Mouse (Mus musculus) kidney, adult 2 months (tissue): Measurements from ENCODE around the gene Stard3nl. TPM values are rescaled to one million over a fixed set of nuclear protein-coding genes. Genes with fewer than 3 reads are reported as not detected.

Experiments
- DNase-seq: peaks from one replicate; pipeline ENCODE4 v3.0.0; 2021
- H3K27ac ChIP-seq: fragments of 200-500 bp; 2 replicates; pipeline ENCODE4 v1.5.1; 2012; ENCODE audit warnings: low read depth, low read length, control low read depth, inconsistent platforms; ENCODE audit not compliant: insufficient read depth
- H3K27me3 ChIP-seq: fragments of 200-500 bp; replicated peaks from 2 replicates; pipeline ENCODE4 v1.6.1; 2012; ENCODE audit warnings: mild to moderate bottlenecking, moderate library complexity, low read length, inconsistent platforms; ENCODE audit not compliant: control insufficient read depth, insufficient read depth
- H3K36me3 ChIP-seq: fragments of 200-500 bp; 2 replicates; pipeline ENCODE4 v1.6.1; 2012; ENCODE audit warnings: mild to moderate bottlenecking, moderate library complexity, low read length, inconsistent platforms; ENCODE audit not compliant: control insufficient read depth, insufficient read depth
- H3K4me1 ChIP-seq: fragments of 200-500 bp; 2 replicates; pipeline ENCODE4 v1.6.1; 2011; ENCODE audit warnings: low read length; ENCODE audit not compliant: control insufficient read depth, insufficient read depth
- H3K4me3 ChIP-seq: fragments of 200-500 bp; 2 replicates; pipeline ENCODE4 v1.5.1; 2011; ENCODE audit warnings: mild to moderate bottlenecking, low read depth, low read length, control low read depth; ENCODE audit not compliant: insufficient read depth
- CTCF ChIP-seq: fragments of 200-500 bp; conservative IDR thresholded peaks from 2 replicates; pipeline ENCODE4 v1.5.1; 2011; ENCODE audit warnings: low read depth, mild to moderate bottlenecking, control low read depth, low read length, moderate library complexity, mixed read lengths; ENCODE audit not compliant: insufficient read depth, insufficient read length
- POLR2A ChIP-seq: fragments of 200-500 bp; IDR thresholded peaks from one replicate; pipeline ENCODE4 v1.6.1; 2011; ENCODE audit warnings: low read depth, low read length, control low read depth
- WGBS: fragments of 180-500 bp; shearing (Covaris S2); methylation state at CpG from one replicate; pipeline ENCODE4 v1.1.7; 2018; 5-methylcytosine and 5-hydroxymethylcytosine counted together
- polyA plus RNA-seq: library from polyadenylated mRNA; depleted of rRNA; stranded (reverse); fragments of >200 nt; gene quantifications from 2 replicates; pipeline ENCODE4 v1.2.3, GENCODE M21; 2012; rRNA removed

Gene Stard3nl
- polyA plus RNA-seq: 21.8 and 30.3 TPM in 2 replicates

DNA sequence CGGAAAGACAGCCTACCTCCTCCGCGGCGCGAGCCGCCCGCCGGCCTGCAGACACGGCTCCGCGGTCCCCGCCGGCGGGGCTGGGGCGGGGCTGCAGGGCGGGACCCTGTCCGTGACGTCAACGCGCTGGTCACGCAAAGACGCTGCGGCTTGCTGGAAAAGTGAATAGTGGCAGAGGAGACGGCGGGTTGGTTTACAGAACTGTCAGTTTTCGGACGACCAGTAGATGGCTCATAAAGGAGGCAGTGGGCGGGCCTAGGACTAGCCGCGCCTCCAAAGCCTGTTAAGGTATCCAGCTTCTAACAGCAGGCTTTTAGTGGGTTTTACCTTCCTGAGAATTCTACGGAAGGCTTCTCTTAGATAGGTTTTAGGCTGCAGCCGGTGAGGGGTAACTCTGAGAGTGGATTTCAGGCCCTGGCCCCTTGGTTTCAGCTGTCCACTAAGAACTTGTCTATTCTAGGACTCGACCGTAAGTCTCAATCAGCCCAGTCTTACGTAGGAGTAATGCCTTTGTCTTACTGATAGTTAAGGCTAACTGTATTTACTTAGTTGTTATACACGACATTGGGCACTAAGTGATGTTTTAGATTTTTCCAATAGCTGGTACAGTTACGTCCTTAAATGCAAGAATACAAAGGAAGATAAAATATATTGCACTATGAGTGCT lies at the start of gene Stard3nl:
Stard3nl (minus strand) TSS at position 108 of the 667 bp plus-strand sequence.
- WGBS: 1% methylated on average over 37 of the region's 37 CpGs
- DNase-seq: peak; percentile 100
- Histone ChIP-seq H3K36me3 (no peaks in the 10 kb centered on the region), H3K4me1 (peaks cover 4% of the 10 kb centered on the region), H3K27ac (peak within 1 kb of the TSS; percentile 82), H3K4me3 (peak within 1 kb of the TSS; percentile 99), H3K27me3 (no peaks in the 10 kb centered on the region)
- TF ChIP-seq CTCF: no peak

DNA sequence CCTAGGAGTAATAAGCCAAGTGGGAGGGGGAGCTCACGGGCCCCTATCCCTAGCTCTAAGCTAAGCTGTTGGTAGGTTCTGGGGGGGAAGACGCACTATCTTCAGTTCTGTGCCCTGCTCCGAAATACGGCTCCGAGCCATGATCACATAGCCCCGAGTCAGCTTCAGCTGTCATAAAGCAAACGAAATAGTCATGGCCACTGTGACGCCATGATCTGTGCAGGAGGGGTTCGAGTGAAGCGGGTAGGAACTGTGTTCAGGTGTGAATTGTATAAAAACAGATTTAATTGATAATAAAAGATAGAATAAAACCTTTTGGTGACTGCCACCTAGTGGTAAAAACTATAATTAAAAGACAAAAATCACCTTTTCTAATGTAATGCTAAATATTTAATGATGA lies 42.4 kb upstream of the Stard3nl start:
- Histone ChIP-seq H3K27ac (no peak overlapping the region), H3K27me3 (no peaks in the 10 kb centered on the region), H3K4me3 (no peak overlapping the region), H3K36me3 (no peaks in the 10 kb centered on the region), H3K4me1 (no peaks in the 10 kb centered on the region)
- DNase-seq: peak; percentile 8
- WGBS: 59% methylated on average over 10 of the region's 10 CpGs
- TF ChIP-seq CTCF (peak; percentile 14; the same call in 1 of the 2 replicates), POLR2A (no peak)

DNA sequence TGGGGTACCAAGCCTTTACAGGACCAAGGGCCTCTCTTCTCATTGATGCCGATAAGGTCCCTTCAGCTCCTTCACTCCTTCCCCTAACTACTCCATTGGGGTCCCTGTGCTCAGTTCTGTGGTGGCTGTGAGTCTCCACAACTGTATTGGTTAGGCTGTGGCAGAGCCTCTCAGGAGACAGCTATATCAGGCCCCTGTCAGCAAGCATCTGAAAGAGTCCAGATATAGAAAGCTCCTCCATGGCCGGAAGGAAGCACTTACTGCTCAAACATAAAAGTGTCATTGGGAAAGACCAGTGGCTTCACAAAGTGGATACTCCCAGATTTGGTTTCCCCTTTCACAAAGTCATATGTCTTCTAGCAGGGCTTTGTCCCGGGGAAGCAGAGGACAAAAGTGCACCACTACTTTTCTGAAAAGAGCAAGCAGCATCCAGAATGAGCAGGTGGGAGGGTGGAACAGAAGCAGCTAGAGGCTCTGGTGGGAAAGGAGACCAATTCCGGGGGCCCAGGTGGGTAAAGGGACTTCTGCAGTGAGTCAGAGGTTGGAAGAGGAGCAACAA lies 34.3 kb upstream of the Stard3nl start:
- Histone ChIP-seq H3K36me3 (no peaks in the 10 kb centered on the region), H3K4me1 (no peaks in the 10 kb centered on the region), H3K27me3 (no peaks in the 10 kb centered on the region), H3K27ac (no peak overlapping the region), H3K4me3 (no peak overlapping the region)
- DNase-seq: no peak
- WGBS: 41% methylated on average over 4 of the region's 4 CpGs
- TF ChIP-seq CTCF (no peak), POLR2A (no peak)

DNA sequence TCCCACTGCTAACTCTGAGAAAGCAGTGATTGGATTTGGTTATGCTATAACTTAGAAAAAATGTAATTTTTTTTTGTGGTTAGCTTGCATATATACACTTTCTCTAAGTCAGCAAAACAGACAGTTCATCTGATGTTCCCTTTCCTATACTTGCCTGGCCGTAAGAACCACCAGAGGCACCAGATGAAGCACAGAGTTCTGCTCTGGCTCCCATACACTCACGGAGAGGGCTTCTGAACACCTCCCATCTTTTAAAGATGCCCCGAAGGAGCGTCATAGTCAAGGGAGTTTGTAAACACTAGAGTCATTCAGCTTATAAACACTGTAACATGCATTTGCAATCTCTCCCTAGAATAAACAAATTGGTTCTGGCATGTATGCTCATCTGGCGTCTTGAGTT lies 32.5 kb upstream of the Stard3nl start:
- Histone ChIP-seq H3K36me3 (no peaks in the 10 kb centered on the region), H3K27ac (no peak overlapping the region), H3K27me3 (no peaks in the 10 kb centered on the region), H3K4me3 (no peak overlapping the region), H3K4me1 (no peaks in the 10 kb centered on the region)
- WGBS: 74% methylated on average over 5 of the region's 5 CpGs
- TF ChIP-seq POLR2A (no peak), CTCF (no peak)
- no peak for DNase-seq

DNA sequence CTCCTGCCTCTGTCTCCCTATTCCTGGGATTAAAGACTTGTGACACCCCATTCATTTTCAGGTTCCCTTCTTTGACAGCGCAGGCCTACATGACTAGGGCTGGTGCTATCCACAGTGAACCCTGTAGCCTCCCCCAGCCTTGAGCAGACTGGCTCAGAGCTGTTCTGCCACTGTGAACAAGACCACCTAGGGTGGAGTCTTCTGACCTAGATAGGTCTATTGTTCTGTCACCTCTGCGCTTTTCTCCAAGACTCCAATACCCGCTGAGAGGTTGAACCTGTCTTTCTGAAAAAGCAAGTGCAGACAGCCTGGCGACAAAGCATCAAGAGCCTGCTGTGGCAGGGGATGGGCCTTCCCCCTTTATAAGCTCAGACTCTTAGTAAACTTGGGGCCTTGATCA lies 29.0 kb upstream of the Stard3nl start:
- DNase-seq: no peak
- H3K36me3 ChIP-seq: no peaks in the 10 kb centered on the region
- H3K27ac ChIP-seq: no peak overlapping the region
- no peaks in the 10 kb centered on the region for H3K27me3 ChIP-seq
- no peak for TF ChIP-seq CTCF
- no peak for TF ChIP-seq POLR2A
- no peak overlapping the region for H3K4me3 ChIP-seq
- no peaks in the 10 kb centered on the region for H3K4me1 ChIP-seq
- WGBS: 94% methylated on average over 4 of the region's 4 CpGs

DNA sequence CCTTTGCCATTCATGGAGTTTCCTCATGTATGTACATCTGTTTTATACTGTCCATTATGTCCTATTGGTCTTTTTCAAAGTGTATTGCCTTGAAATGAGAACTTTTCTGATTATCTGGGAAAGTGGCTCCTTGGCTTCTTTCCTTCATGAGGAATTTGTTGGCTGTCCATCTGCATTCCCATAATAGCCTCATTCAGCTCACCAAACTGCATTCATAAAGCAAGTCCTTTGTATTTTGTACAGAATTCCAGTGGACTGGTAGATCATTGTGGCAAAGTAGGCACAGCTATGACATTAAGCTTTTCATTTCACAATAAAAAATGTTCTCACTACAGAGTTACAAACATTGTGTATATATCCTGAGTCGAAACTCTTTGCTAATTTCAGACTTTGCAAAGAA lies 26.9 kb upstream of the Stard3nl start:
- no peaks in the 10 kb centered on the region for H3K4me1 ChIP-seq
- no peaks in the 10 kb centered on the region for H3K36me3 ChIP-seq
- no peak for DNase-seq
- TF ChIP-seq POLR2A (no peak), CTCF (no peak)
- 86% methylated on average over 1 of the region's 1 CpGs for WGBS
- H3K27ac ChIP-seq: no peak overlapping the region
- no peak overlapping the region for H3K4me3 ChIP-seq
- H3K27me3 ChIP-seq: no peaks in the 10 kb centered on the region

DNA sequence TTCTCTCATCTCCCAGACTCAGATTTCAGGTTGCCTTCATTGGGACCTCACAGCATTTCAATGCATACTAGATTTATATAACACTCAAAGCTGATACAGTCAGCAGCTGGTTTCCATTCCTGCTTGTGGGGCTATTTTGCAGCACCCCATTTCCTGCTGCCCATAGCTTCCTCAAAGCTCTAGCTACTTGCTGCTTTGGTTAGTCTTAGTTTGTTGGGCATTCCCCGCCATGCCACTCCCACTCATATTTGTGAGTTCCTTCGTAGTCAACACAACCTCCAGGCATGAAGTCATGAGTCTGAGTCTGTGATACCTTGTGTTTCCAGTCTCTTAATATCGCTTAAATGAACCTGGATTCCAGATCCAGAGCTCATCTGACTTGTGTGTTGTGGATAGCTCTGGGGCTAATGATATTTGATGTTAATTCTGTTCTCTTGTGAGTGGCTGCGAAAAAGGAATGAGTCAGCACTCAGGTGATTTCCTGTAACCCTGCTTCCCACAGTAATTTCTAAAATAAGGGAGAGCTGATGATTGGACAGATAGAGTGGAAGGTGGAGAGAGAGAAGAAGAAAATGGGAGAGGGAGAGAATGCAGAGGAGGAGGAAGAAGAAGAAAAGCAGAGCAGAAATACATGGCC lies 22.4 kb upstream of the Stard3nl start:
- DNase-seq: no peak
- no peaks in the 10 kb centered on the region for H3K27me3 ChIP-seq
- H3K27ac ChIP-seq: no peak overlapping the region
- no peaks in the 10 kb centered on the region for H3K36me3 ChIP-seq
- WGBS: 86% methylated on average over 4 of the region's 4 CpGs
- no peaks in the 10 kb centered on the region for H3K4me1 ChIP-seq
- H3K4me3 ChIP-seq: no peak overlapping the region
- TF ChIP-seq CTCF (no peak), POLR2A (no peak)
